Mouse (Mus musculus): Measurements from ENCODE around the gene Mbd3.

DNA sequence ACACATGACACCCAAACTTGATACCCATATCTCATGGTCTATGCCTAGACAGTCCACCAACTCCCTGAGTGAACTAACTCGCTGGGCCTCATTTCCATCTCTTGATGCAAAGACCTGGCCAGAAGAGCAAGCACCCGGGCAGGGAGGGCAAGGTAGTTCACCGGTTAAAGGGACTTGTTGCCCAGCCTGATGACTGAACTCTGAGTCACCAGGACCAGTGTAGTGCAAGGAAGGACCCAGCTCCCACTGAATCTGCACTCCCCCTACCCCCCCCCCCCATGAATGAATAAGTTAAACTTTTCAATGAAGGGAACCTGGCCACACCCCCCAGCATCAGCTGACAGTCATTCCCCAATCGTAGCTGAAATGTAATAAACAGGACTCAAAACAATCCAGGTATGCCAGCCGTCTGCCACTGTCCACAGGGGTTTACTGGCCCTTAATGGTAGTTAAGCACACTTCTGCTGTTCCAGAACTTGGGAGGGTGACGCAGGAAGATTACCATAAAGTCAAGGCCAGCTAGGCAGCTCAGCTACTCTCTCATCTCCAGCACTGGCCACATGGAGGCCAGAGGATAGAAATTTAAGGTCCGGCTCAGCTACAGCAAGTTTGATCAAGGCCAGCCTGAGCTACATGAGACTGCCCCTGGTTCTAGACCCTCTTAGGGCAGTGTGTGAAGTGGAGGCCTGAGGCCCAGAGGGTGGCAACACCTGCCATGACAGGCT lies 16.5 kb downstream of the Mbd3 start:
- TF ChIP-seq CTCF (IDR thresholded peaks at IDR 0.05; ENCODE audit: low read depth, low read length) (no peak), POLR2A (IDR thresholded peaks at IDR 0.05; ENCODE audit: insufficient read depth, low read length) (no peak), EP300 (IDR thresholded peaks at IDR 0.05; ENCODE audit: insufficient read depth, low read depth, low read length) (no peak)

All from ES-Bruce4 (cell line).